Mouse (Mus musculus) telencephalon, adult 2 months (tissue): ENCODE measurements around the gene Cuta.
"Not testable (repeated sequence)": the region's sequence is repeated elsewhere in the genome, so short reads cannot be mapped to it uniquely, and the experiment has no call there.

Experiments used
- DNase-seq: peaks from one replicate; pipeline ENCODE4 v3.0.0-alpha.2; 2011; ENCODE audit warnings: low read depth, low spot score

The Cuta gene

GRCm38 (mm10) chr17:26936453-26936852, 2.9 kb downstream of the Cuta start:
- DNase-seq, result no peak

GRCm38 (mm10) chr17:26935027-26935426, 4.3 kb downstream of the Cuta start:
- DNase-seq, result no peak

GRCm38 (mm10) chr17:26933885-26934827, 5.2 kb downstream of the Cuta start:
- DNase-seq, result no peak

- DNase-seq, result no peak
Measured at GRCm38 (mm10) chr17:26933419-26933818, 6.0 kb downstream of the Cuta start.

GRCm38 (mm10) chr17:26932839-26933398, 6.5 kb downstream of the Cuta start, which contains the start of gene Phf1:
Gene Phf1, plus strand, starts transcription at chr17:26933052.
- peak; percentile 84 for DNase-seq

GRCm38 (mm10) chr17:26931795-26932194, 7.6 kb downstream of the Cuta start:
- not testable (repeated sequence) for DNase-seq

- not testable (repeated sequence) for DNase-seq
Measured at GRCm38 (mm10) chr17:26925414-26925813, 14.0 kb downstream of the Cuta start.

- DNase-seq, result not testable (repeated sequence)
Measured at GRCm38 (mm10) chr17:26922368-26922767, 17.0 kb downstream of the Cuta start.

GRCm38 (mm10) chr17:26919516-26919915, 19.9 kb downstream of the Cuta start:
- DNase-seq, result not testable (repeated sequence)

GRCm38 (mm10) chr17:26918343-26918742, 21.0 kb downstream of the Cuta start:
- DNase-seq, result no peak

GRCm38 (mm10) chr17:26917560-26917959, 21.8 kb downstream of the Cuta start:
- not testable (repeated sequence) for DNase-seq

GRCm38 (mm10) chr17:26916711-26917482, 22.5 kb downstream of the Cuta start, which contains the start of gene Kifc5b:
Gene Kifc5b, plus strand, starts transcription at chr17:26917091.
- DNase-seq, result peak; percentile 98

- no peak for DNase-seq
Measured at GRCm38 (mm10) chr17:26915248-26915647, 24.1 kb downstream of the Cuta start.

GRCm38 (mm10) chr17:26907506-26907905, 31.9 kb downstream of the Cuta start:
- DNase-seq, result not testable (repeated sequence)

GRCm38 (mm10) chr17:26904320-26904719, 35.0 kb downstream of the Cuta start:
- no peak for DNase-seq

GRCm38 (mm10) chr17:26900916-26901315, 38.5 kb downstream of the Cuta start:
- no peak for DNase-seq

- DNase-seq, result no peak
Measured at GRCm38 (mm10) chr17:26895578-26895977, 43.8 kb downstream of the Cuta start.

- DNase-seq, result peak; percentile 69
Measured at GRCm38 (mm10) chr17:26894342-26894741, 45.0 kb downstream of the Cuta start.

- no peak for DNase-seq
Measured at GRCm38 (mm10) chr17:26893492-26893891, 45.9 kb downstream of the Cuta start.

GRCm38 (mm10) chr17:26892635-26893375, 46.6 kb downstream of the Cuta start:
- DNase-seq, result no peak

GRCm38 (mm10) chr17:26887926-26888325, 51.4 kb downstream of the Cuta start:
- no peak for DNase-seq
